Mouse (Mus musculus): ENCODE results near the gene Tgds. TPM values are rescaled to one million over a fixed set of nuclear protein-coding genes. Genes with fewer than 3 reads are reported as not detected.
"Not testable (repeated sequence)": the region's sequence is repeated elsewhere in the genome, so short reads cannot be mapped to it uniquely, and the experiment has no call there.

Tgds gene
- polyA plus RNA-seq, 1 experiment = 8.3 TPM

- Histone ChIP-seq H3K4me3 (ENCODE audit: insufficient read depth, low read length) (peak overlapping the region; percentile 67), H3K4me1 (ENCODE audit: control insufficient read depth, insufficient read depth, low read length) (peaks cover 3% of the 10 kb centered on the region; the same call in 1 of the 2 replicates), H3K27ac (ENCODE audit: insufficient read depth, low read length) (no peak overlapping the region)
- TF ChIP-seq CTCF (IDR thresholded peaks at IDR 0.05; ENCODE audit: extremely low read depth, insufficient read depth, low read length) = no peak
- no peak for TF ChIP-seq POLR2A (IDR thresholded peaks at IDR 0.05; ENCODE audit: extremely low read depth, insufficient read depth, low read length)
Measured at GRCm38 (mm10) chr14:118137487-118137886, 4.9 kb upstream of the Tgds start.

- TF ChIP-seq CTCF (IDR thresholded peaks at IDR 0.05; ENCODE audit: extremely low read depth, insufficient read depth, low read length) = no peak
- peak; percentile 63 for TF ChIP-seq POLR2A (IDR thresholded peaks at IDR 0.05; ENCODE audit: extremely low read depth, insufficient read depth, low read length)
- Histone ChIP-seq H3K4me1 (ENCODE audit: control insufficient read depth, insufficient read depth, low read length) (peaks cover 3% of the 10 kb centered on the region; the same call in 1 of the 2 replicates), H3K4me3 (ENCODE audit: insufficient read depth, low read length) (peak within 1 kb of the TSS; percentile 67), H3K27ac (ENCODE audit: insufficient read depth, low read length) (peak within 1 kb of the TSS; percentile 20; the same call in 1 of the 2 replicates)
Measured at GRCm38 (mm10) chr14:118136744-118137452, 4.3 kb upstream of the Tgds start, which contains the start of gene Gpr180. TSS of gene Gpr180 (plus strand) at chr14:118137158.

GRCm38 (mm10) chr14:118131931-118132641 is 469 bp downstream of the Tgds start:
- Histone ChIP-seq H3K4me1 (ENCODE audit: control insufficient read depth, insufficient read depth, low read length) (peaks cover 1% of the 10 kb centered on the region; the same call in 1 of the 2 replicates), H3K27ac (ENCODE audit: insufficient read depth, low read length) (no peak overlapping the region), H3K4me3 (ENCODE audit: insufficient read depth, low read length) (peak overlapping the region; percentile 77)
- TF ChIP-seq POLR2A (IDR thresholded peaks at IDR 0.05; ENCODE audit: extremely low read depth, insufficient read depth, low read length) = no peak
- no peak for TF ChIP-seq CTCF (IDR thresholded peaks at IDR 0.05; ENCODE audit: extremely low read depth, insufficient read depth, low read length)

GRCm38 (mm10) chr14:118131472-118131871 is 1.1 kb downstream of the Tgds start:
- TF ChIP-seq POLR2A (IDR thresholded peaks at IDR 0.05; ENCODE audit: extremely low read depth, insufficient read depth, low read length) = no peak
- no peak for TF ChIP-seq CTCF (IDR thresholded peaks at IDR 0.05; ENCODE audit: extremely low read depth, insufficient read depth, low read length)
- H3K27ac ChIP-seq (ENCODE audit: insufficient read depth, low read length) = no peak overlapping the region
- peaks cover 1% of the 10 kb centered on the region; the same call in 1 of the 2 replicates for H3K4me1 ChIP-seq (ENCODE audit: control insufficient read depth, insufficient read depth, low read length)
- peak overlapping the region; percentile 77; the same call in 1 of the 2 replicates for H3K4me3 ChIP-seq (ENCODE audit: insufficient read depth, low read length)

GRCm38 (mm10) chr14:118126301-118126700 is 6.3 kb downstream of the Tgds start:
- peaks cover 1% of the 10 kb centered on the region; the same call in 1 of the 2 replicates for H3K4me1 ChIP-seq (ENCODE audit: control insufficient read depth, insufficient read depth, low read length)
- TF ChIP-seq CTCF (IDR thresholded peaks at IDR 0.05; ENCODE audit: extremely low read depth, insufficient read depth, low read length) (no peak), POLR2A (IDR thresholded peaks at IDR 0.05; ENCODE audit: extremely low read depth, insufficient read depth, low read length) (no peak)
- no peak overlapping the region for H3K27ac ChIP-seq (ENCODE audit: insufficient read depth, low read length)
- no peak overlapping the region for H3K4me3 ChIP-seq (ENCODE audit: insufficient read depth, low read length)

GRCm38 (mm10) chr14:118124771-118125170 is 7.8 kb downstream of the Tgds start:
- Histone ChIP-seq H3K27ac (ENCODE audit: insufficient read depth, low read length) (no peak overlapping the region), H3K4me3 (ENCODE audit: insufficient read depth, low read length) (no peak overlapping the region), H3K4me1 (ENCODE audit: control insufficient read depth, insufficient read depth, low read length) (peaks cover 1% of the 10 kb centered on the region; the same call in 1 of the 2 replicates)
- TF ChIP-seq CTCF (IDR thresholded peaks at IDR 0.05; ENCODE audit: extremely low read depth, insufficient read depth, low read length) (no peak), POLR2A (IDR thresholded peaks at IDR 0.05; ENCODE audit: extremely low read depth, insufficient read depth, low read length) (no peak)

GRCm38 (mm10) chr14:118124129-118124528 is 8.4 kb downstream of the Tgds start:
- Histone ChIP-seq H3K27ac (ENCODE audit: insufficient read depth, low read length) (no peak overlapping the region), H3K4me1 (ENCODE audit: control insufficient read depth, insufficient read depth, low read length) (peaks cover 1% of the 10 kb centered on the region; the same call in 1 of the 2 replicates), H3K4me3 (ENCODE audit: insufficient read depth, low read length) (no peak overlapping the region)
- TF ChIP-seq CTCF (IDR thresholded peaks at IDR 0.05; ENCODE audit: extremely low read depth, insufficient read depth, low read length) = no peak
- no peak for TF ChIP-seq POLR2A (IDR thresholded peaks at IDR 0.05; ENCODE audit: extremely low read depth, insufficient read depth, low read length)

- TF ChIP-seq CTCF (IDR thresholded peaks at IDR 0.05; ENCODE audit: extremely low read depth, insufficient read depth, low read length) = no peak
- TF ChIP-seq POLR2A (IDR thresholded peaks at IDR 0.05; ENCODE audit: extremely low read depth, insufficient read depth, low read length) = no peak
- no peak overlapping the region for H3K4me3 ChIP-seq (ENCODE audit: insufficient read depth, low read length)
- no peak overlapping the region for H3K27ac ChIP-seq (ENCODE audit: insufficient read depth, low read length)
- H3K4me1 ChIP-seq (ENCODE audit: control insufficient read depth, insufficient read depth, low read length) = no peaks in the 10 kb centered on the region
Measured at GRCm38 (mm10) chr14:118113116-118113515, 19.4 kb downstream of the Tgds start.

GRCm38 (mm10) chr14:118107479-118107878 is 25.1 kb downstream of the Tgds start:
- H3K4me1 ChIP-seq (ENCODE audit: control insufficient read depth, insufficient read depth, low read length); H3K27ac ChIP-seq (ENCODE audit: insufficient read depth, low read length); H3K4me3 ChIP-seq (ENCODE audit: insufficient read depth, low read length): not testable (repeated sequence)
